Mouse (Mus musculus) urinary bladder, postnatal 36 days (tissue): Measurements from ENCODE around the gene Parp9.
"Not testable (repeated sequence)": the region's sequence is repeated elsewhere in the genome, so short reads cannot be mapped to it uniquely, and the experiment has no call there.

Experiments
- DNase-seq, 2 experiments: peaks; one replicate each; pipeline ENCODE4 v3.0.0; 2022; ENCODE audit warnings: low spot score in 2 of 2, mixed read lengths in 1 of 2

The Parp9 gene

DNA sequence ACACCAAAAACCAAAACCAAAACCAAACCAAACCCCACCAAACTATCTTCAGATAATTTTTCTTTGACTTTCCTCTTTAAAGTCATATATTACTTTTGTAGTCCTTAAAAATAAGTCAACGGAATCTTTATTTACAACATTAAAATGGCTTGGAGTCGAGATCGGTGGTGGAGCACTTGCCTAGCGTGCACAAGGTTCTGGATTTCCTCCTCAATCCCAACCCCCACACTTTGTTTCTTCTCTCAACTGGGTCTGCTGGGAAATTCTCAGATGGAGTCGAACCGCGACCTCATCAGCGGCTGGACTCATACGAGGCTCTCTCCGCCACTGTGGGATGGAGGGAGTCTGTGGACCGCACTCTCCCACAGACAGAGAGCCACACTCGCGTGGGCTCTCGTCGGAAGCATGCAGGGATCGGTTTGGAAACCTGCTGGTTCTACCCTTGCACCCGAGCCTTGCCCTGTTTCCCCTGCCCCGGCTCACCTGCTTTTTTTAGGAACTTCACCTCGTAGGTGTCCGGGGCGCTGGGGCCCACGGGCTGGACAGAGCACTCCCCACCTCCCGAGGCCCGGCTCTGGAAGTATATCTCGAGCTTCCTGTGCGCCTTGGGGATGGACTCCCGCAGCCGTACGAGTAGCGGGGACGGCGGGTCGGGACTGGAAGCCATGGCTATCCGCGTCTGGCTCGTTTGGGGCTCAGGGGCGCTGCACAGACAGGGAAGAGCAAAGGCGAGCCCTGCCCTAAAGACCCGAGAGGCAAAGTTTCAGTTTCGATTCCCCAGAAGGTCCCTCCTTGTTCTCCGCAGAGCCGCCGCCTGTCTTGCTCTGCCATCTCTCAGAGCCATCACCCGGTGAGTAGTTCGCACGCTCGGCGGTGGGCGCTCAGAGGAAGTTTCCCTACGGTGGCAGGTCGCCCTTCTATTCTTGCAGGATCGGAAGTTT, at the start of gene Parp9, which contains the start of gene Dtx3l:
TSS of gene Parp9 (plus strand) at position 260 of the 941 bp plus-strand sequence.
TSS of gene Dtx3l (minus strand) at position 941 of the 941 bp plus-strand sequence.
- DNase-seq, result peak; percentile 56 to 61

DNA sequence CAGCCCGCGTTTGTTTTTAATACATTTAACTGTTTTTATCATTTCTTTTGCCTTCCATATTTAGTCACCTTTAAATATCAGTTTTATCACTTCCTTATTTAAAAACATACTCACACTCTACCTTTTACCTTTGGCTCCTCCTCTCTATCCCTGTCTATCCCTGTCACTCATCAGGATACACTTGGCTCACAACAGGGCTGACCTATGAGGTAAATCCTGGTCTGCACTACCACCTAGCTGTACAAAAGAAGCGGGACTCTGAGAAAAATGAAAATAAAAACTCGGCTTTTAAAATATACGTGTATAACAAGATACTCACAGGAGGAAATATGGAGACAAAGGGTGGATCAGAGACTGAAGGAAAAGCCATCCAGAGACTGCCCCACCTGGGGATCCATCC, 49.4 kb upstream of the Parp9 start:
- no peak for DNase-seq

DNA sequence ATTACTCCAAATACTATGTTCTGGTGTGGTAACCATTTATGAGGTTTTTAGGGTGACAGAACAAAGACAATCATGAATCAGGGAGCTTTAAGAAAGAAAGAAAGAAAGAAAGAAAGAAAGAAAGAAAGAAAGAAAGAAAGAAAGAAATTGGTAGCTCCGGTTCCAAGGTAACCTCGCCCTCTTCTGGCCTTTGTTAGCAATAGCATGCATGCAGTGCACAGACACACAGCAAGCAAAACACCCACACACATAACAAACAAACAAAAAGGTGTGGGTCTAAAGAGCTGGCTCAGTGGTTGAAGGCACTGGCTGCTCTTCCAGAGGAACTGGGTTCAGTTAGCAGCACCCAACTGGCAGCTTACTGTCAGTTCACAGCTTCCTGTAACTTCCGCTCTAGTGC, 47.6 kb upstream of the Parp9 start:
- DNase-seq, result no peak

DNA sequence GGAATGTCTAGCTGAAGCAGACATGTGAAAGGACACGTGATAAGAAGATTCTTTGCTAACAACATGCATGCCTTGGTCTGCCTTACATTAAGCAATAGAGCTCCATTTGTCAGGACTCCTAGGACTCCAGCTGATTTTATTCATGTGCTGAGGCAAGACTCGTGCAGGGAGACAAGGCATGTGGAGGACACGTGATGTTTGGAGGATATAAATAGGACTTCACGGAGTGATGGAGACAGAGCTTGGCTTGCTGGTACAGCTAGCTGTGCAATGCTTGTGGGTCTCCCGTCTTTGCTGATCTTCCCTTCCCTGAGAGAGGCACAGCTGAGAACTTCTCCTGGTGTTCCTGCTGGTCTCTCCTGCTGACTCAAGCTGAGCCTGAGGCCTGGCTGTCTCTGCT, 46.7 kb upstream of the Parp9 start:
- not testable (repeated sequence) for DNase-seq

DNA sequence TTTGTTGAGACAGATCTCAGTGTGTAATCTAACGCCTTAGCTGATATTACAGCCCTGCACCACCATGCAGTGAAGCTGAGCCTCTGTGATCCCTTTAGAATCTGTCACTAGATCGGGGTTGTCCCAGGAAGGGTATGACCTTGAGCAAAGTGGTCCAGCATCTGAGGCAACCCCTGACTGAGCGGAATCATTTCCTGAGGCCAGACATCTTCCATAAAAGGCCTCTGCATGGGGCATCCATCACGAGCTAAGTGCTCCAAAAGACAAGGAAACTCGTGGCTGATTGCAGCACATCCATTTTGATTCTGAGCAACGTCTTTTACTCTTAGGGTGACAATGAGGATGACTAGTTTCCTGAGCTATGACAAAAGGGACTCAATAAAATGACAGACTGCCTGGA, 43.3 kb upstream of the Parp9 start:
- DNase-seq, result no peak

DNA sequence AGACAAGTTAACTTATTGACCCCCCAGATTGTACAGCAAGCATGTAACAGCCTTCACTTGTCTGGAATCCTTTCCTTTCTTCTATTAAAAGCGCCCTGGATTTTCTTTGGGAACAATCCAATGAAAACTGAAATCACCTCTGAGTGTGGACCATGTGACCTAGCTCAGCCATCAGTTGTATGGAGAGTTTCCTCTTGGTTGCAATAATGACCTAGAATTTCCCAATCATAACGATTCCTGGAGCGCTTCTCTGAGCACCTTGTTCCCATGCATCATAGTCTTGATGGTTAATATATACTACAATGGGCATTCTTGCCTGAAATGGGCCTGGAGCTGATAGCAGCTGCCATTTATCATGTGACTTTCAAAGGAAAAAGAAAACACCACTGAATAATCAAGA, 37.7 kb upstream of the Parp9 start:
- DNase-seq, result no peak

DNA sequence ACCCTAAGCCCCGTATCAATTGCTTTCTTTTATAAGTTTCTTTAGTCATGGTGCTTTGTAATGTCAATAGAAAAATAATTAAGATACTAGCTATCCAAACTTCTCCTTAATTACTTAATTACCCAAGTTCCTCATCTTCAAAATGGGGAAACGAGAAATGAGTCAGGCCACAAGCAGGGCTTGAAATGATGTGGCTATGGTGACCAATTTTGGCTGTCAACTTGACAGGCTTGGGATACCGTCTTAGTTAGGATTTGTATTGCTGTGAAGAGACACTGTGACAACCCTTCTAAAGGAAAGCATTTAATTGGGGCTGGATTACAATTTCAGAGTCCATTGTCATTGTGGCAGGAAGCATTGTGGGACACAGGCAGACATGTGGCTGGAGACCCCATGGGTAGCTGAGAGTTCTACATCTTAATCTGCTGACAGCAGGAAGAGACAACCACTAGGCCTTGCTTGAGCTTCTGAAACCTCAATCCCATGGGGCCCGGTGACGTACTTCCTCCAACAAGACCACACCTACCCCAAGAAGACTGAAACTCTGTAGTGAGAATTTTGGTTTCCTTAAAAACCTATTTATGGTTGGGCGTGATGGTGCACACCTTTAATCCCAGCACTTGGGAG, 35.1 kb upstream of the Parp9 start:
- DNase-seq, result no peak

DNA sequence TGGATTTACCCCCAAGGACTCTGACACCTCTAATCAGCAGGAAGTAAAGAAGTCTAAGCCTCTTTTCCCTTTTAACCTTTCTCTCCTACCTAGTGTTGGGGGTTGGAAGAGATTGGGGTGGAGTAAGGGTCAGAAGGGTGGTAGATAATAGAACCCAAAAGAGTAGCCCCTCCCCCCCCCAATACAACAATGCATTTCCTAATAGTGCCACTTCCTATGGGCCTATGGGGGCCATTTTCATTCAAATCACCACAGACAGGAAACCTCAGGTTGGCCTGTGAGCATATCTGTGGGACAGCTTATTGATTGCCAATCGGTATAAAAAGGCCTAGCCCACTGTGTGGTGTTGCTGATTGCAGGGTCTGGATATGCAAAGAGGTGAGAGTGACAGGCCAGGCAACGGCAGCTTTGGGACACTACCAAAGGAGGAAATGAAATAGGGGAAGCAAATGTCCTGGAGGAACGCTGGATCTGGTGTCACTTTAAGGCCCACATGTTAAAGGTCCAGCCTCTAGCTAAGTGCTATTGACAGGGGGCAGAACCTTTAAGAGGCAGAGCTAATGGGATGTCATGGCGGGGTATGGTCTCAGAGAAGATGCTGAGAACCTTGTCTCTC, 34.0 kb upstream of the Parp9 start:
- DNase-seq, result no peak

DNA sequence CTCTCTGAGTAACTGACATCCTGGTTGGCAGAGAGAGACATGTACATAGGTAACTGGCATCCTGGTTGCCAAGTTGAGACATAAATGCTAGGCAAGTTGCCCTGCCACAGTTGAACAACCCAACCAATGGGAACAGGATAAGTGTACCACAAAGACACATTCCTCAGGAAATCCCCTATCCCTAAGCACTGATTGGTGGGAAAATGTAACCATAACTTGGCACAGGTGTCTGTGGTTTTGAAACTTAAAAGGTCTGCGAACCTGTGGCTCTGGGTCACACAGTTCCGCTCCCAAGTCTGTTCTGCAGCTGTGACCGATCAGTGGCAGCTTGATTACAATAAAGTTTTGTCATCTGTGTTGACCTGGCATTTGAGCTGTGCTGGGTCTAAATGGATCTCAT, 32.9 kb upstream of the Parp9 start:
- DNase-seq, result no peak

DNA sequence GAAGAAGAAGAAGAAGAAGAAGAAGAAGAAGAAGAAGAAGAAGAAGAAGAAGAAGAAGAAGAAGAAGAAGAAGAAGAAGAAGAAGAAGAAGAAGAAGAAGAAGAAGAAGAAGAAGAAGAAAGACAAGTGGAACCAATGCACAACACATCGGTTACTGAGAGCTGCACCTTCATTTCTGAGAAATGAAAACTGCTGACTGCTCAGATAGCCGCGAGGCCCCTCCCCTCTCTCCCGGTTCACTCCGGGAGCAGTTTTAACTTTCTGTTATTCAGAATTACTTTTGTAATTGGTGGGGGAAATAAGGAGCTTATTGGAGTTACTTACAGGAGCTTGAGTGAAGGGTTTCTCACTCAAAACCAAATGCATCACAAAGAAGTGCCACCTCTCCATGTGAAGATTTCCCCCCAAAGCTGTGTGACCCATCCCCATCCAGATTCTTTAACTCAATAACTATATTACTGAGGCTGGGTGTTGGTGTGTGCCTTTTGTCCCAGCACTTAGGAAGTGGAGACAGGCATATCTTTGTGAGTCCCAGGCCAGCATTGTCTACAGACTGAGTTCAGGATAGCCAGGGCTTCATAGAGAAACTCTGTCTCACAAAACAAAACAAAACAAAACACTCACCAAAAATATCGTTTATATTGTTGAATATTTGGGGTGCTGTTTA, 32.3 kb upstream of the Parp9 start:
- DNase-seq, result no peak

DNA sequence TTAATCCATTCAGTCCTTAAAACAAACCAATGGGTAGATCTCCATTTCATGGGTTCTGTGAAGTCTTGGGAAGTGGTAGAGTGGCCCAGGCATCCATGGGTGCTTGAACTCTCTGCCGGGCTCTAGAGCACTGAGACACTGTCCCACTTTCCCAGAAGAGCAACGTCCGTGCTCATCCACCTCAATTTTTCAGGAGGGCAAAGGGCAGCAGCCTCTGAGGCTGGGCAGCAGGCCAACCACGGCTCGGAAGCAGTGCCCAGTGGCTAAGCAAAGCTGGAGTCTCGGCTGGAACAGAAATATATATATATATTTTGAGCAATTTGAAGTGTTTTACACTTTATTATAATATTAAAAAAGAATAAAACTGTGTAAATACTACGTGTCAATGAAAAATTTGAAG, 31.4 kb upstream of the Parp9 start:
- DNase-seq, result no peak

DNA sequence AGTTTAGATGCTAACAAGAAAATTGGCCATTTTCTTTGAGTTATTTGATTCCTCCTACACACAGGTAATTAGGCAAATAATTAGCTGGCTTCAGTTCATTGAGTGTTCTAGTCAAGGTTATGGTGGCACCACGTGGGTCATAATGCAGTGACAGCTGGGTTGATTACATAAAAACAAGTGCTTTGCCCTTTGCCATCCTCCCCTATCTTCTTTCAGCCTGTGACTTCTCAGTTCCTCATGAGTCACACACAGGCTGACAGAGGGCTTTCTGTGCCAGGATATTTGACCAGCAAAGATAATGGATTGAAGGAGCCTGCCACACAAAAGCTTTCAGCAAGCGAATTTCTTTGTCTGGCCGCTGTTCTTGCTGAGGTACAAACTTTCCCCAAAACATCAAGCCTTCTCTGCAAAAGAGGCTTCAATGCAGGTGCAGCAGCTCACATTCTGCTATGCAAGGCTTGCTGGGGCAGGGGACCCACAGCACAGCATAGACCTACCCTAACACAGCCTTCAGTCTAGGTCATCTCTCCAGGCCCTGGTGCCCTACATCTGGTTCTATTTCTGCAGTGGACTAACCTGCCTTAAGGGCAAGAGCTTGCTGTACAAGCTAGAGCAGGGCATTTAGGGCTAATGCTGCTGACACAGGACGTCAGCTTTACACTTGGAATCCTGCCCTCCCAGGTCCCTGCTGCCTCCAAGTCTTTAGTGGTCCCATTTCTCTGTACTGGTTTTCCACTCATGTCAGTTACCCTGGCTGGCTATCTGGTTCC, 30.7 kb upstream of the Parp9 start:
- DNase-seq, result no peak

DNA sequence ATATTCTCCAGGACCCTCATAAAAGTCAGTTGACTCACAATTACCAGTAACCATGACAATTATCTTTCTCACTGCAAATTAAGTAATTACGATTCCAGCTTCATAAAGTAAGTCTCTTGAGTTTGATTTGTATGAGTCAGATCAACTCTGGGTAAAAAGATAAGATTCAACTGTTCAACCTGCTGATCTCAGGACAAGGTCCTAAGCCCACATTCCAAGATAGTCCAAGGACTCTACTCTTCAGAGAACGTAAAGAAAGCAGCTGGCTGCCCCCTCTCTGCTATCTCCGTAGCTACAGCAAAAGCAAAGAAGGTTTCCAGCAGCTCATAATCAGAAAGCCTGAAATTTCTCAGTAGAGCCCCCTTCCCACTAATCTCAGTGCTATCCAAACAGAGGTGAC, 26.8 kb upstream of the Parp9 start:
- no peak for DNase-seq

DNA sequence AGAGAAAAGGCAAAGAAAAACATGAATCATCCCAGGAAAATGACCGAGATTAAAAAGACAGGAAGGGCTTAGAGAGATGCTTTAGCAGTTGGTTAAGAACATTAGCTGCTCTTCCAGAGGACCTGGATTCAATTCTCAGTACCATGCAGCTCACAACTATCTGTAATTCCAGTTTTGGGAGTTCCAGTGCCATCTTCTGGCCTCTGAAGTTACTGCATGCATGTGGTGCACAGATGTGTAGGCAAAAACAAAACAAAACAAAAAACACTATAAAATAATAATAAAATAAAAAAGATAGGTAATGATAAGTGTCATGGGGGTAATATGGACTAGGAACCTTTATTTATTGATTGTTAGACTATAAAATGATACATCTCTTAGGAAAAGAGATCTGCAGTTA, 24.7 kb upstream of the Parp9 start:
- DNase-seq, result no peak

DNA sequence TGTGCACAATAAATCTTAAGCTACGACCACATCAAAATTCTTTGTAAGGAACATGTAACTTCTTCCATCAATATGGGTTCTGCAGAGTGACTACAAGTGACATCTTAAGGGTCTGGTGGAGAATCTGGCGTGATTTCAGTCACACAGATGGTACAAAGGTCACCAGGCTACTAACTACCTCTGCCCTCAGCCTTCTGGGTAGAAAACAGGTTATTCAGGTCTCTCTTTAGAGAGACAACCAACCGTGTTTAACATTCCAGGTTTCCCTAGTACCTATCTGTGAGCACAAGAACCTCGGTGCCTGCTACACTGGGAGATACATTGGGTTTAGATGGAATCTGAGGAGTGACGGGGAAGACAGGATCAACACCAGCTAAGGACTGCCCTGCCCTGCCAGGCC, 24.0 kb upstream of the Parp9 start:
- no peak for DNase-seq

DNA sequence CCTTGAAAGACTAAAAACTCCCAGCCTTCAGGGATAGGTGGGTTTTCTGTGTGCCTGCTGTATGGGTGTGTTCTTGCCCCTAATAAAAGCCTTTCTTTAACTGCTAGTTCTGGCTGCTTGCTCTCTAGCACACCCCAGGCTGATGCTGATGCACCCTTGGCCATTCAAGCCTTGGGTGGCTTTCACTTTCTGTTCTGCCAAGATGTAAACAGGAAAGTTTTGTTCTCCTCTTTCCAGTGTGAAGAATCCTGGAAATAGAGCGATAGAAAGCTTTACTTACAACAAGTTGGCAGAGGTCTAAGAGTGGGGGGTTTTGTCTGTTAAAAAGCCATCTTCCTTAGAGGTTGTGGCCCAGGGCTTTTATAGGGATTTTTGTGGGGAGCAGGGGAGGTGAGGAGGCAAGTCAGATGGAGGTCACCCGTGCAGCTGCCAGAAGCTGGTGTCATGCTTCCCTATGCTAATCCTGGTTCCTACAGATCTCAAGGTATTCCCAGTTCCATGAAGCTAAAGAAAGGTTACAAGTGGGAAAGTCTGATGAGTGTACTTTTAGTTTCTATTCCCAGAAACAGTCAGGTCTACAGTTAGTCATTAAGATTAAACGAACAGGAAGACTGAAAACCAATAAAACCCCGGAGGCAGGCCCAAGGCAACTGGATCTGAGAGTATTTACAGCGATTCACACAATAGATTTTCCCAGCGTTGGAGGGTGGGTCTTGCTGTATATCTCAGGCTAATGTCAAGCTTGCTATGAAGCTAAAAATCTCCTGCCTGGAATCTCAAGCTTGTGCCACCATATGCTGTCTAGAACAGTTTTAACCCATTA, 19.3 kb upstream of the Parp9 start:
- no peak for DNase-seq

DNA sequence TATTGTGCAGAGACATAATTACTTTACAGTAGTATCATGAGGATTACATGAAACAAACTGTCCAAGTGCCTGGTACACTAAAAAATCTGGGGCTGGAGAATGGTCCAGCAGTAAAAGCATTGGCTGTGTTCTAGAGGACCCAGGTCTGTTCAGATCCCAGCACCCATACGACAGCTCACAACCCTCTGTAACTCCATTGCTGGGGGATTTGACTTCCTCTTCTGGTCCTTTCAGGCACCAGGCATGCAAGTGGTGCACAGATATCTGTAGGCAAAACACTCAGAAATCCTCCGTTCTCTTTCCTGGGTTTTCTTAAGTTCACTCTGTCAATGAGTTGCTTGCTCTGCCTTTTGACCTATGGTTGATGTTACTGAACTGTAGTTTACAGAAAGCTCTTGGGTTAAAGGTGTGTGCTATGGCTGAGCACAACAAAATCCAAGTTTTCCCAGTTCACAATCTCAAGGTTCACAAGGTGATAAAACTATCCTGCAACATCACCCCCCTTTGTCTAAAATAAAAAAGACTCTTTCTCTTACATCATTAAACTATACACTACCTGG, 16.5 kb upstream of the Parp9 start:
- no peak for DNase-seq

DNA sequence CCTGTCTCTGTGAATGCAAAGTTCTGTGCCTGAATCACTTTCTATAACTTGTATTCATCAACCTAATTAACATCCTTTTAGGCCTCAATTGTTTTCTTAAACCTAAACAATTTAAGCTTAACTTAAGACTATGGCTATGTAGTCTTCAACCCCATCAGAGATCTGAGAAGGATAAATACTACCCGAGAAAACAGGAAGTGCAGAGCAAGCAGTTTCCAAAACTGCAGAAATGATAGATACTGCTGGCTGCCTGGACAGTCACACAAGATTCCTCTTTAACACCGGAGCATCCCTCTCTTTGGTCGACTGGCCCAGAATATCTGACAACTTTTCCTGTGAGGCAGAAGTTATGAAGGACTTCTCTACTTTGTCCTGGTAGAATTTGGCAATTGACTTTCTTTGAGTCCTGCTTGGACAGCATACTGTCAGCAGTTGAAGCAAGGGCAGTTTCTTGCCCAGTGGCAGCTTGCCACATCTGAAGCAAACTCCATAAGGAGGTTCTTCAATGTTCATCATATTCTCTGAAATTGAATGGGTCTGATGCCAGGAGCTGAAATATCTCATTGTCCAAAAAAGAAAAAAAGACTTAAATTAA, 15.9 kb upstream of the Parp9 start:
- DNase-seq, result no peak

DNA sequence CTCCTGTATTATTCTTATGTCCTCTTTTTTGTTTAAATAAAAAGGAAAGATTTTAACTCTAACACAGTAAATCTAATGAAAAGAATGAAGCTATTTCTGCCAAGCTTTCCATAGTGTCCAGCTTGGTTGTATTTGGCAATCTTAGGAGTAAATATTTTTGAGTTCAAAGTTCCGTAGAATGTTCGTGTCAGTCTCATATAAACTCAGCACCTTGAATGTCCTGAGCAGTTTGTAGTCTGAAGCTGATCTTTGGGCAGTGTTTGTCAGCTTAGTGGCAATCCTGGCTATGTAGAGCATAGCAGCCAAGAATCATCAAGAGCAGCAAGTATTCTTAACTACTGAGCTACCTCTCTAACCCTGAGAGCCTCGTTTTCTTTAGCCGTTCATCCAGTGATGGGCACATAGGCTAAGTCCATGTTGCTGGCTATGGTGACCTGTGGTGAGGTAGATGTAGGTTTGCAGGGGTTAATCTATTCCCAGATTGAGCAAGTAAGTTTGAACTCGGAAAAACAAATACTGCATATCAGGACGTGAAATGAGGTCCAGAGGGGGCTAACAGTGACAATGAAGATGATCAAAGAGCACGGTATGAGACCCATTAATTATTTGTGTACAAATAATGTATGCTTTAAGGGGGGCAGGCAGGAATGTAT, 14.6 kb upstream of the Parp9 start:
- DNase-seq, result no peak
